Comparison of ENCODE assay signal across 24 mouse cellular contexts in genomic region chr1:76641181-76641711, GRCm38 (mm10).
DNase-seq lines count a peak whose midpoint lies in the region; ATAC-seq and TF ChIP-seq lines count a peak whose summit lies in the region.
"Had no signal": no experiment of that assay in that cellular context is flagged by ENCODE, and none has a peak within 500 bp of the region (broad histone marks: within the 10 kb centered on the region; RNA-seq: fewer than 3 reads in every experiment).

No protein-coding gene starts in this region.

- H3K9ac ChIP-seq in midbrain, postnatal 0 days (replicated peaks; ENCODE audit: low read length, poor library complexity, severe bottlenecking) = no peak overlapping the region
- no peak overlapping the region for H3K9ac ChIP-seq in midbrain, embryonic 15.5 days
- H3K9ac ChIP-seq: embryonic facial prominence, embryonic 13.5 days; heart, embryonic 12.5 days; lung, embryonic 15.5 days; neural tube, embryonic 13.5 days had no signal

- no peak for TF ChIP-seq CTCF in midbrain, postnatal 0 days (IDR thresholded peaks at IDR 0.05)

- no peak overlapping the region for H3K27ac ChIP-seq in heart, embryonic 10.5 days
- no peak overlapping the region for H3K27ac ChIP-seq in midbrain, postnatal 0 days (ENCODE audit: low read depth, low read length)
- H3K27ac ChIP-seq in midbrain, embryonic 15.5 days = no peak overlapping the region
- H3K27ac ChIP-seq: embryonic facial prominence, embryonic 13.5 days; lung, embryonic 15.5 days; neural tube, embryonic 13.5 days; stomach, postnatal 0 days had no signal

- 81% methylated on average over 3 of the region's 3 CpGs for WGBS in heart, embryonic 10.5 days
- WGBS in midbrain, postnatal 0 days = 68% methylated on average over 3 of the region's 3 CpGs
- 79% methylated on average over 3 of the region's 3 CpGs for WGBS in midbrain, embryonic 15.5 days

- H3K9me3 ChIP-seq in heart, embryonic 10.5 days = no peaks in the 10 kb centered on the region
- no peaks in the 10 kb centered on the region for H3K9me3 ChIP-seq in midbrain, postnatal 0 days (ENCODE audit: low read length)
- no peaks in the 10 kb centered on the region for H3K9me3 ChIP-seq in midbrain, embryonic 15.5 days
- H3K9me3 ChIP-seq: embryonic facial prominence, embryonic 13.5 days; heart, embryonic 12.5 days; lung, embryonic 15.5 days; neural tube, embryonic 13.5 days had no signal

- H3K4me2 ChIP-seq in midbrain, postnatal 0 days (ENCODE audit: low read depth, low read length, poor library complexity, severe bottlenecking) = no peak overlapping the region
- no peak overlapping the region for H3K4me2 ChIP-seq in midbrain, embryonic 15.5 days
- H3K4me2 ChIP-seq: embryonic facial prominence, embryonic 13.5 days; heart, embryonic 12.5 days; liver, embryonic 11.5 days; lung, embryonic 15.5 days; midbrain, embryonic 11.5 days; neural tube, embryonic 13.5 days had no signal

- no peaks in the 10 kb centered on the region for H3K36me3 ChIP-seq in heart, embryonic 10.5 days
- no peaks in the 10 kb centered on the region for H3K36me3 ChIP-seq in midbrain, postnatal 0 days (ENCODE audit: insufficient read depth, low read length)
- H3K36me3 ChIP-seq in midbrain, embryonic 15.5 days (replicated peaks) = no peaks in the 10 kb centered on the region
- H3K36me3 ChIP-seq: embryonic facial prominence, embryonic 13.5 days; heart, embryonic 12.5 days; lung, embryonic 15.5 days; neural tube, embryonic 13.5 days had no signal

- peak; percentile 23 to 60 for DNase-seq in cerebellum, postnatal 25 days
- no peak for DNase-seq in cerebellum, adult 11 months
- peak; percentile 7 to 25 for DNase-seq in heart, postnatal 10 days
- DNase-seq in heart, embryonic 10.5 days (ENCODE audit: low spot score) = no peak
- peak; percentile 11 for DNase-seq in midbrain, postnatal 0 days (ENCODE audit: low spot score)
- no peak for DNase-seq in thymus, postnatal 4 days
- DNase-seq: adrenal gland, adult 2 months; adrenal gland, postnatal 36 days; gastrocnemius, postnatal 14 days; kidney, adult 18-20 months; kidney, postnatal 36 days; lung, postnatal 36 days; right cerebral cortex, postnatal 4 days; thymus, adult 2 months had no signal

- no peaks in the 10 kb centered on the region for H3K4me1 ChIP-seq in heart, embryonic 10.5 days
- H3K4me1 ChIP-seq in midbrain, postnatal 0 days (ENCODE audit: insufficient read depth, low read length) = no peaks in the 10 kb centered on the region
- no peaks in the 10 kb centered on the region for H3K4me1 ChIP-seq in midbrain, embryonic 15.5 days
- H3K4me1 ChIP-seq: lung, embryonic 15.5 days had no signal

- intact Hi-C loops in heart, postnatal 10 days (cut with DNase I) = no loop called here

- H3K4me3 ChIP-seq in heart, embryonic 10.5 days = no peak overlapping the region
- no peak overlapping the region for H3K4me3 ChIP-seq in midbrain, postnatal 0 days (ENCODE audit: low read depth, low read length)
- H3K4me3 ChIP-seq in midbrain, embryonic 15.5 days = no peak overlapping the region
- H3K4me3 ChIP-seq: embryonic facial prominence, embryonic 13.5 days; heart, embryonic 12.5 days; lung, embryonic 15.5 days; neural tube, embryonic 13.5 days had no signal

- 0 out of 2 replicates have a peak, but pooled peaks cover 18% of the 10 kb centered on the region for H3K27me3 ChIP-seq in heart, embryonic 10.5 days (ENCODE audit: insufficient read depth, poor library complexity, severe bottlenecking)
- no peaks in the 10 kb centered on the region for H3K27me3 ChIP-seq in midbrain, postnatal 0 days (ENCODE audit: insufficient read depth, low read length)
- H3K27me3 ChIP-seq in midbrain, embryonic 15.5 days (replicated peaks) = no peaks in the 10 kb centered on the region
- H3K27me3 ChIP-seq: embryonic facial prominence, embryonic 13.5 days; heart, embryonic 12.5 days; lung, embryonic 15.5 days; neural tube, embryonic 13.5 days had no signal

- ATAC-seq in midbrain, postnatal 0 days (ENCODE audit: low FRiP score) = no peak
- no peak for ATAC-seq in midbrain, embryonic 15.5 days (replicated peaks)
- ATAC-seq: activated CD4-positive, CD25-positive, alpha-beta regulatory T cell, adult 4 months; hindbrain, embryonic 16.5 days had no signal

Comparison
In these comparisons a context has a peak if more than half of its experiments do, and no peak if none do; other contexts are left out.
1. DNase-seq: peak in cerebellum, postnatal 25 days (2 of 2), heart, postnatal 10 days (2 of 2) and midbrain, postnatal 0 days (single experiment); none in cerebellum, adult 11 months (single experiment), heart, embryonic 10.5 days (single experiment) and thymus, postnatal 4 days (single experiment).